Mouse (Mus musculus) limb, embryonic 14.5 days (tissue): ENCODE data around the gene Xpo6. TPM values are rescaled to one million over a fixed set of nuclear protein-coding genes. Genes with fewer than 3 reads are reported as not detected.

ENCODE experiments used
- ATAC-seq: fragments of 200-750 bp; cut with Nextera tagmentation; 2 replicates; pipeline ENCODE4 v1.8.0; 2017; ENCODE audit warnings: low read depth, moderate number of reproducible peaks, moderate TSS enrichment; ENCODE audit not compliant: low FRiP score
- DNase-seq: peaks from one replicate; pipeline ENCODE4 v3.0.0-alpha.2; 2015; ENCODE audit warnings: low spot score
- H3K27ac ChIP-seq: fragments of 300-500 bp; sonication (generic); replicated peaks from 2 replicates; pipeline ENCODE4 v1.5.1; 2014; ENCODE audit warnings: low read depth, mild to moderate bottlenecking, low read length, moderate library complexity, mixed read lengths
- H3K27me3 ChIP-seq: fragments of 300-500 bp; sonication (generic); 2 replicates; pipeline ENCODE4 v1.6.1; 2014; ENCODE audit warnings: low read length, mixed read lengths; ENCODE audit not compliant: control insufficient read depth, insufficient read depth
- H3K36me3 ChIP-seq: fragments of 300-500 bp; sonication (generic); 2 replicates; pipeline ENCODE4 v1.6.1; 2014; ENCODE audit warnings: mild to moderate bottlenecking, low read length, moderate library complexity, mixed read lengths; ENCODE audit not compliant: control insufficient read depth, insufficient read depth
- H3K4me1 ChIP-seq: fragments of 300-500 bp; sonication (generic); 2 replicates; pipeline ENCODE4 v1.6.1; 2014; ENCODE audit warnings: antibody characterized with exemption, low read length, mixed read lengths; ENCODE audit not compliant: control insufficient read depth, insufficient read depth
- H3K4me2 ChIP-seq: fragments of 300-500 bp; sonication (generic); replicated peaks from 2 replicates; pipeline ENCODE4 v1.6.1; 2014; ENCODE audit warnings: low read depth, mild to moderate bottlenecking, low read length, moderate library complexity; ENCODE audit not compliant: severe bottlenecking
- H3K4me3 ChIP-seq: fragments of 300-500 bp; sonication (generic); replicated peaks from 2 replicates; pipeline ENCODE4 v1.5.1; 2014; ENCODE audit warnings: low read length
- H3K9ac ChIP-seq: fragments of 300-500 bp; sonication (generic); 2 replicates; pipeline ENCODE4 v1.6.1; 2014; ENCODE audit warnings: mild to moderate bottlenecking, low read depth, low read length, moderate library complexity; ENCODE audit not compliant: severe bottlenecking
- H3K9me3 ChIP-seq: fragments of 300-500 bp; sonication (generic); 2 replicates; pipeline ENCODE4 v1.6.1; 2016; ENCODE audit warnings: low read length; ENCODE audit not compliant: control insufficient read depth
- POLR2A ChIP-seq: fragments of 200-500 bp; IDR thresholded peaks from 2 replicates; pipeline ENCODE4 v1.8.0; 2012; ENCODE audit warnings: inconsistent platforms, mild to moderate bottlenecking, moderate library complexity, borderline replicate concordance; ENCODE audit not compliant: insufficient read depth, insufficient read length; ENCODE audit errors: extremely low read depth
- WGBS: fragments of 180-500 bp; shearing (Covaris S2); extraction: QIAGEN DNeasy Blood & Tissue Kit; methylation state at CpG from one replicate; pipeline ENCODE4 v1.1.7; 2014; 5-methylcytosine and 5-hydroxymethylcytosine counted together
- polyA plus RNA-seq, 2 experiments: library from polyadenylated mRNA; depleted of rRNA in 1 of 2; stranded (reverse) in 1 of 2; unstranded in 1 of 2; fragments of >200 nt; fragmentation: Nextera tagmentation in 1 of 2; extraction: Ambion mirVana in 1 of 2; gene quantifications; 2 replicates each; pipeline versions ENCODE4 v1.2.1 to v1.2.3; 2012 to 2014

The Xpo6 gene
- polyA plus RNA-seq, 2 experiments = 63.2 to 202 TPM

- peaks cover 12% of the 10 kb centered on the region for H3K36me3 ChIP-seq
- H3K9me3 ChIP-seq = no peaks in the 10 kb centered on the region
- ATAC-seq (no peak), DNase-seq (no peak)
- H3K4me2 ChIP-seq = no peak overlapping the region
- H3K4me3 ChIP-seq = no peak overlapping the region
- peaks cover 7% of the 10 kb centered on the region; the same call in 1 of the 2 replicates for H3K4me1 ChIP-seq
- 97% methylated on average over 1 of the region's 1 CpGs for WGBS
- no peaks in the 10 kb centered on the region for H3K27me3 ChIP-seq
- TF ChIP-seq POLR2A = no peak
- no peak overlapping the region for H3K9ac ChIP-seq
- H3K27ac ChIP-seq = no peak overlapping the region
Observed at GRCm38 (mm10) chr7:126194175-126194574, 6.1 kb downstream of the Xpo6 start.

DNA sequence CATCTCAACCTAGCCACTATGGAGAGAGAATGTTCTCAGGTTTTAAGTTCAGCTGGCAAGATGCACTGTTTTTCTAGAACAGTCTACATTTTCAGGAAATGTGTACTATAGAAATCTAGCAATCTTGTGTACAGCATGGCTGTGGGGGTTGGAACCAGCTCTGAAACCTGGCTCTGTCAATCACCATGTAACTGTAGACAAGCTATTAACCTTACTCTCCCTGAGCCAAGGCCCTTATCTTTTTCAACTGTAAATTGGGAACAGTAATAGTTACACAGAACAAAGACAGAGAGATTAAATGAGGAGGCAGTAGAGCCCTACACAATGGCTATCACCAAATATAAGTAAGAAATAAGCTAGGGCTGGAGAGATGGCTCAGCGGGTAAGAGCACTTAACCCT is 8.8 kb downstream of the Xpo6 start:
- DNase-seq (peak; percentile 27), ATAC-seq (peak; percentile 26; the same call in 1 of the 2 replicates)
- H3K9ac ChIP-seq = no peak overlapping the region
- H3K27me3 ChIP-seq = no peaks in the 10 kb centered on the region
- peaks cover 12% of the 10 kb centered on the region for H3K36me3 ChIP-seq
- TF ChIP-seq POLR2A = no peak
- WGBS = 97% methylated on average over 1 of the region's 1 CpGs
- no peak overlapping the region for H3K4me2 ChIP-seq
- H3K4me3 ChIP-seq = no peak overlapping the region
- H3K9me3 ChIP-seq = no peaks in the 10 kb centered on the region
- no peaks in the 10 kb centered on the region for H3K4me1 ChIP-seq
- H3K27ac ChIP-seq = no peak overlapping the region

DNA sequence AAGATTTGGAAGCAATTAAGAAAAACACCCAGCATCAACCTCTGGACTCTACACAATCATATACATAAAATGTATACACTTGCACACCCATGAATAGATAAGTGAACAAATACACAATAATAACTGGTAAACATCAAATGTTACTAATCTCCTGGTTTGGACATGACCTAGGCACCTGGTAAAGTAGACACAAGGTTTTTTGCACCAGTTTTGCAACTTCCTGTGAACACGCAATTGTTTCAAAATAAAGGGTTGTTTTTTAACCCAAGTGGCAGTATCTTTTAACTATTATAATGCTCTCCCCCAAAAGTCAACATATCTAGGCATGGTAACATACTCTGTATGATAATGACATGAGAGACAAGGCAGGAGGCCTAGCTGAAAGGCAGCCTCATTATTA is 10.8 kb downstream of the Xpo6 start:
- Histone ChIP-seq H3K4me3 (no peak overlapping the region), H3K4me2 (no peak overlapping the region), H3K36me3 (peaks cover 12% of the 10 kb centered on the region), H3K9ac (no peak overlapping the region), H3K27me3 (no peaks in the 10 kb centered on the region), H3K9me3 (no peaks in the 10 kb centered on the region), H3K27ac (no peak overlapping the region), H3K4me1 (no peaks in the 10 kb centered on the region)
- no peak for TF ChIP-seq POLR2A
- DNase-seq (no peak), ATAC-seq (no peak)
- WGBS = 86% methylated on average over 1 of the region's 1 CpGs

DNA sequence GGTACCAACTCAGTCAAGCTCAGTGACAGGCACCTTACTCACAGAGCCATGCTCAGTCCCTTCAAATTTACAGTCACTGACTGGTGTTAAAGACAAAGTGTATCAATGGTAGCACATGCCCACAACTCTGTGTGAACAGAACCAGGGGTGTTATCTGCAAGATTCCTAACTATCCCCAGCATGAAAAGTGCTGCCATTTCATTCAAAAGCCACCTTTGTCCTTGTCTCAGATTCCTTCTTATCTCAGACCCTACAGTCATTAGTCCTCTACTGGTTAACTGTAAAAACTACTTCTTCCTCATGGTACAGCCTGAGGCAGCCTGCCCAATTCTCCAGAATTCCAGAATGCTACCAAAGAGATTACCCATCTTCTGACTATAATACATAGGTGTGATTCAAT is 14.3 kb downstream of the Xpo6 start:
- Histone ChIP-seq H3K9ac (no peak overlapping the region), H3K27me3 (no peaks in the 10 kb centered on the region), H3K4me2 (no peak overlapping the region), H3K36me3 (peaks cover 9% of the 10 kb centered on the region; the same call in 1 of the 2 replicates), H3K4me3 (no peak overlapping the region), H3K27ac (no peak overlapping the region), H3K4me1 (peaks cover 12% of the 10 kb centered on the region; the same call in 1 of the 2 replicates), H3K9me3 (no peaks in the 10 kb centered on the region)
- no peak for DNase-seq
- no peak for TF ChIP-seq POLR2A
- no peak for ATAC-seq

DNA sequence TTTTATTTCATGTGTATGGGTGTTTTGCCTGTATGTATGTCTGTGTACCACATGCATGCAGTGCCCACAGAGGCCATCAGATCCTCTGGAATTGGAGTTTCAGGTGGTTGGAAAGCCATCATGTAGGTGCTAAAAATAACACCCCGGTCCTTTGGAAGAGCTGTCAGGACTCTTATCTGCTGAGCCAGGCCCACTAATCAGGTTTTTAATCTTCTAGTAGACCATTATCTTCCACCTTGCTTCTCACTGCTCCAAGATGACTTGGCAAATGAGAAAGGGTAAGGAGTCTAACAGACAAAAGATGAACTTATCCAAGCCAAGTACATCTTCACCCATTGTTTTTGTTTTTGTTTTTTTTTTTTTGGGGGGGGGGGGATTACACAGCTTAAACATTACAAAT is 16.7 kb downstream of the Xpo6 start:
- no peak for TF ChIP-seq POLR2A
- H3K4me1 ChIP-seq = peaks cover 12% of the 10 kb centered on the region; the same call in 1 of the 2 replicates
- no peaks in the 10 kb centered on the region for H3K27me3 ChIP-seq
- no peak overlapping the region for H3K4me3 ChIP-seq
- DNase-seq = no peak
- WGBS = 80% methylated on average over 1 of the region's 1 CpGs
- H3K36me3 ChIP-seq = no peaks in the 10 kb centered on the region
- no peak overlapping the region for H3K9ac ChIP-seq
- no peak overlapping the region for H3K27ac ChIP-seq
- no peak overlapping the region for H3K4me2 ChIP-seq
- ATAC-seq = no peak
- H3K9me3 ChIP-seq = no peaks in the 10 kb centered on the region

DNA sequence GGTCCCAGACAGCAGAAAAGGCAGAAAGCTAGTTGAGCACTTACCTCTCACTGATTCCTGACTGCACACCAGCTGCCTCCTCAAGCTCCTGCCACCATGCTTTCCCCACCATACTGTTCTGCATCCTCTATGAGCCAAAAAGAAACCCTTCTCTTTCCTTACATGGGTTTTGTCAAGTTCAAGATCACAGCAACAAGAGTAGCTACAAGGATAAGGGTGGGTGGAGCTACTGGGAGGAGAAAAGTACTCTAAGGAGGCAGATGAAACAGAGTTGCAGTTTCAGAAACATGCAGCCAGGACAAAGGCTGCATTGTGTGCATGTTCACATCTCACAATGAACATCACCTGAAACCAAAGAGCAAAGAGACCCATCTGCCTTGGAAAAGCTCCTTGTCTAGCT is 18.8 kb downstream of the Xpo6 start:
- no peak overlapping the region for H3K4me3 ChIP-seq
- no peaks in the 10 kb centered on the region for H3K36me3 ChIP-seq
- peaks cover 12% of the 10 kb centered on the region; the same call in 1 of the 2 replicates for H3K4me1 ChIP-seq
- TF ChIP-seq POLR2A = no peak
- DNase-seq = no peak
- H3K9me3 ChIP-seq = no peaks in the 10 kb centered on the region
- H3K9ac ChIP-seq = no peak overlapping the region
- no peak overlapping the region for H3K4me2 ChIP-seq
- no peak overlapping the region for H3K27ac ChIP-seq
- H3K27me3 ChIP-seq = no peaks in the 10 kb centered on the region
- no peak for ATAC-seq
